ENCODE assay signal across 9 mouse cellular contexts in genomic region chr2:116812869-116813558, GRCm38 (mm10).
DNase-seq lines count a peak whose midpoint lies in the region; ATAC-seq and TF ChIP-seq lines count a peak whose summit lies in the region.
"Had no signal": no experiment of that assay in that cellular context is flagged by ENCODE, and none has a peak within 500 bp of the region (broad histone marks: within the 10 kb centered on the region; RNA-seq: fewer than 3 reads in every experiment).

No protein-coding gene starts in this region.

- no peak overlapping the region for H3K9ac ChIP-seq in kidney, embryonic 16.5 days (replicated peaks; ENCODE audit: low read length)
- no peak overlapping the region for H3K9ac ChIP-seq in midbrain, postnatal 0 days (replicated peaks; ENCODE audit: low read length, poor library complexity, severe bottlenecking)

- H3K36me3 ChIP-seq in kidney, adult 2 months (ENCODE audit: control insufficient read depth, insufficient read depth, low read length): no peaks in the 10 kb centered on the region
- no peaks in the 10 kb centered on the region for H3K36me3 ChIP-seq in embryonic facial prominence, embryonic 10.5 days (replicated peaks)
- no peaks in the 10 kb centered on the region for H3K36me3 ChIP-seq in kidney, embryonic 16.5 days (ENCODE audit: insufficient read depth, low read length)
- H3K36me3 ChIP-seq in midbrain, postnatal 0 days (ENCODE audit: insufficient read depth, low read length): no peaks in the 10 kb centered on the region

- no peaks in the 10 kb centered on the region for H3K27me3 ChIP-seq in kidney, adult 2 months (replicated peaks; ENCODE audit: control insufficient read depth, insufficient read depth, low read length)
- no peaks in the 10 kb centered on the region for H3K27me3 ChIP-seq in embryonic facial prominence, embryonic 10.5 days (replicated peaks; ENCODE audit: low read depth, poor library complexity, severe bottlenecking)
- no peaks in the 10 kb centered on the region for H3K27me3 ChIP-seq in kidney, embryonic 16.5 days (ENCODE audit: insufficient read depth, low read length)
- no peaks in the 10 kb centered on the region for H3K27me3 ChIP-seq in midbrain, postnatal 0 days (ENCODE audit: insufficient read depth, low read length)

- H3K4me1 ChIP-seq in kidney, adult 2 months (ENCODE audit: control insufficient read depth, insufficient read depth, low read length): no peaks in the 10 kb centered on the region
- H3K4me1 ChIP-seq in embryonic facial prominence, embryonic 10.5 days: peaks cover 21% of the 10 kb centered on the region
- H3K4me1 ChIP-seq in kidney, embryonic 16.5 days (ENCODE audit: insufficient read depth, low read length): peaks cover 6% of the 10 kb centered on the region
- no peaks in the 10 kb centered on the region for H3K4me1 ChIP-seq in midbrain, postnatal 0 days (ENCODE audit: insufficient read depth, low read length)

- 39% methylated on average over 13 of the region's 13 CpGs for WGBS in kidney, adult 2 months
- WGBS in embryonic facial prominence, embryonic 10.5 days: 43% methylated on average over 13 of the region's 13 CpGs
- 36% methylated on average over 13 of the region's 13 CpGs for WGBS in kidney, embryonic 16.5 days
- WGBS in midbrain, postnatal 0 days: 27% methylated on average over 13 of the region's 13 CpGs

- peak overlapping the region; percentile 32 for H3K4me2 ChIP-seq in kidney, embryonic 16.5 days (replicated peaks; ENCODE audit: low read depth, low read length)
- peak overlapping the region; percentile 0; the same call in 1 of the 2 replicates for H3K4me2 ChIP-seq in midbrain, postnatal 0 days (ENCODE audit: low read depth, low read length, poor library complexity, severe bottlenecking)
- H3K4me2 ChIP-seq: liver, embryonic 11.5 days had no signal

- TF ChIP-seq POLR2A in kidney, adult 2 months (IDR thresholded peaks at IDR 0.05; ENCODE audit: low read depth, low read length): no peak

- TF ChIP-seq CTCF in kidney, adult 2 months (conservative IDR thresholded peaks at IDR 0.05; ENCODE audit: insufficient read depth, insufficient read length, low read depth, low read length): no peak
- no peak for TF ChIP-seq CTCF in midbrain, postnatal 0 days (IDR thresholded peaks at IDR 0.05)

- DNase-seq in kidney, adult 2 months: peak; percentile 23
- no peak for DNase-seq in kidney, adult 8-10 months
- peak; percentile 63 for DNase-seq in embryonic facial prominence, embryonic 10.5 days (ENCODE audit: low spot score)
- peak; percentile 26 for DNase-seq in midbrain, postnatal 0 days (ENCODE audit: low spot score)
- no peak for DNase-seq in layer of hippocampus, postnatal 36 days
- DNase-seq in right cerebral cortex, postnatal 10 days (ENCODE audit: low spot score in 2 of 2): no peak

- H3K27ac ChIP-seq in kidney, adult 2 months (ENCODE audit: insufficient read depth, low read depth, low read length): no peak overlapping the region
- no peak overlapping the region for H3K27ac ChIP-seq in embryonic facial prominence, embryonic 10.5 days (replicated peaks)
- H3K27ac ChIP-seq in kidney, embryonic 16.5 days (ENCODE audit: low read length): no peak overlapping the region
- no peak overlapping the region for H3K27ac ChIP-seq in midbrain, postnatal 0 days (ENCODE audit: low read depth, low read length)

- no peak overlapping the region for H3K4me3 ChIP-seq in kidney, adult 2 months (ENCODE audit: insufficient read depth, low read depth, low read length)
- no peak overlapping the region for H3K4me3 ChIP-seq in embryonic facial prominence, embryonic 10.5 days
- no peak overlapping the region for H3K4me3 ChIP-seq in kidney, embryonic 16.5 days (ENCODE audit: low read length)
- H3K4me3 ChIP-seq in midbrain, postnatal 0 days (ENCODE audit: low read depth, low read length): no peak overlapping the region

- H3K9me3 ChIP-seq in embryonic facial prominence, embryonic 10.5 days: no peaks in the 10 kb centered on the region
- H3K9me3 ChIP-seq in kidney, embryonic 16.5 days (ENCODE audit: low read length): no peaks in the 10 kb centered on the region
- no peaks in the 10 kb centered on the region for H3K9me3 ChIP-seq in midbrain, postnatal 0 days (ENCODE audit: low read length)

- ATAC-seq in kidney, embryonic 16.5 days (ENCODE audit: low FRiP score, low TSS enrichment): peak; percentile 75; the same call in 1 of the 2 replicates
- ATAC-seq in midbrain, postnatal 0 days (ENCODE audit: low FRiP score): 0 out of 2 replicates have a peak, but pooled peaks have one; percentile 23
- ATAC-seq: activated CD4-positive, CD25-positive, alpha-beta regulatory T cell, adult 4 months had no signal

Comparison
In these comparisons a context has a peak if more than half of its experiments do, and no peak if none do; other contexts are left out.
1. DNase-seq: peak in kidney, adult 2 months (single experiment), embryonic facial prominence, embryonic 10.5 days (single experiment) and midbrain, postnatal 0 days (single experiment); none in kidney, adult 8-10 months (0 of 2), layer of hippocampus, postnatal 36 days (0 of 2) and right cerebral cortex, postnatal 10 days (0 of 2).